Comparison of ENCODE assay signal across 8 mouse cellular contexts in the genomic region with DNA sequence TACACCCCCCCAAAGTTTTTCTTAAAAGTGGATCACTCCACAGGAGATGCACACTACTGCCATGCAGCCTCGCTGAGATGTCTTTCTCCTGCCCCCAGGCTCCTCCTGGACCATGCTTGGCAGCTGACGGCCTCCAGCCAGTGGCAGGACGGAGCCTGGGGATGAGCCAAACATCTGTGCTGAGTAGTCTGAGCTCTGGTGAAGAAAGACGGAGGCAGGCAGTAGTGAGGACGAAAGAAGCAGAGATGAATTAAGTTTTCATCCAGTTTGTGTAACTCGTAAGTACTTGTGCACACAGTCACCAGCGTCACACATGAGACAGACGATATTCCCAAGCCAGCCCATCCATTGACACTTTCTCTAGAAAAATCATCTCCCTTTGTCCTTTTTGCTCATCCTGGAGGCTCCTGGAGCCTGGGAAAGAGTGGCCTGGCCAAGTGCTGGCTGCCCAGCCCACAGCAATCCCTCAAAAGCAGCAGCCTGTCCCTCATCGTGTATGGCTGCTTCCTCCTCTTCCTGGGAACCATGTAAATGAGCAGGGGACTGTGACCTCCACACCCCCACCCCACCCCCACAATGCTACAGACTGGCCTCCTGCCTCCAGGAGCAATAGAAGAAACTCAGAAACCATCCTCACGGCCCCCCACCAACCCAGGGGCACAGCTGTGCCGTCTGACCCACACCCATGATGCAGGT.
A peak's percentile ranks its signal among the peaks of the same experiment; 100 is the strongest.
DNase-seq lines count a peak whose midpoint lies in the region; ATAC-seq and TF ChIP-seq lines count a peak whose summit lies in the region.

No protein-coding gene starts in this region.

- peak overlapping the region; percentile 79 for H3K4me3 ChIP-seq in gastrocnemius, adult 2 months
- peak overlapping the region; percentile 65 for H3K4me3 ChIP-seq in heart, embryonic 12.5 days
- H3K4me3 ChIP-seq in lung, embryonic 16.5 days (ENCODE audit: low read length), result 0 out of 2 replicates have a peak overlapping the region, but pooled peaks have one; percentile 2
- peak overlapping the region; percentile 53 for H3K4me3 ChIP-seq in stomach, postnatal 0 days (ENCODE audit: low read depth, low read length)

- WGBS in heart, embryonic 12.5 days, result 29% methylated on average over 11 of the region's 11 CpGs
- WGBS in lung, embryonic 16.5 days, result 43% methylated on average over 11 of the region's 11 CpGs
- 53% methylated on average over 11 of the region's 11 CpGs for WGBS in stomach, postnatal 0 days

- H3K36me3 ChIP-seq in heart, embryonic 12.5 days, result no peaks in the 10 kb centered on the region
- no peaks in the 10 kb centered on the region for H3K36me3 ChIP-seq in lung, embryonic 16.5 days (ENCODE audit: control insufficient read depth, insufficient read depth, low read length)
- no peaks in the 10 kb centered on the region for H3K36me3 ChIP-seq in stomach, postnatal 0 days (ENCODE audit: control insufficient read depth, insufficient read depth, low read length)

- no peak for ATAC-seq in heart, embryonic 12.5 days (ENCODE audit: insufficient number of reproducible peaks, low FRiP score)
- ATAC-seq in lung, embryonic 16.5 days (ENCODE audit: low read depth), result peak; percentile 29; the same call in 1 of the 2 replicates
- ATAC-seq in stomach, postnatal 0 days (ENCODE audit: low FRiP score, low TSS enrichment), result no peak

- H3K9me3 ChIP-seq in heart, embryonic 12.5 days (replicated peaks), result no peaks in the 10 kb centered on the region
- no peaks in the 10 kb centered on the region for H3K9me3 ChIP-seq in lung, embryonic 16.5 days (ENCODE audit: control insufficient read depth, low read length)
- H3K9me3 ChIP-seq in stomach, postnatal 0 days (ENCODE audit: control insufficient read depth, low read length), result no peaks in the 10 kb centered on the region

- H3K27me3 ChIP-seq in heart, embryonic 12.5 days (replicated peaks), result no peaks in the 10 kb centered on the region
- no peaks in the 10 kb centered on the region for H3K27me3 ChIP-seq in lung, embryonic 16.5 days (ENCODE audit: control insufficient read depth, insufficient read depth, low read depth, low read length)
- H3K27me3 ChIP-seq in stomach, postnatal 0 days (ENCODE audit: control insufficient read depth, insufficient read depth, low read length), result no peaks in the 10 kb centered on the region

- peaks cover 94% of the 10 kb centered on the region for H3K4me1 ChIP-seq in heart, embryonic 12.5 days (replicated peaks)
- H3K4me1 ChIP-seq in lung, embryonic 16.5 days (replicated peaks; ENCODE audit: control insufficient read depth, insufficient read depth, low read length), result peaks cover 39% of the 10 kb centered on the region
- peaks cover 5% of the 10 kb centered on the region; the same call in 1 of the 2 replicates for H3K4me1 ChIP-seq in stomach, postnatal 0 days (replicated peaks; ENCODE audit: control insufficient read depth, insufficient read depth)

- H3K4me2 ChIP-seq in heart, embryonic 12.5 days, result peak overlapping the region; percentile 98
- peak overlapping the region; percentile 92; the same call in 1 of the 2 replicates for H3K4me2 ChIP-seq in lung, embryonic 16.5 days (ENCODE audit: low read depth, low read length)
- peak overlapping the region; percentile 82 for H3K4me2 ChIP-seq in stomach, postnatal 0 days (replicated peaks; ENCODE audit: low read depth)

- H3K27ac ChIP-seq in gastrocnemius, adult 2 months, result peak overlapping the region; percentile 89
- peak overlapping the region; percentile 95 for H3K27ac ChIP-seq in heart, embryonic 12.5 days (ENCODE audit: poor library complexity, severe bottlenecking)
- no peak overlapping the region for H3K27ac ChIP-seq in lung, embryonic 16.5 days (ENCODE audit: low read length)
- H3K27ac ChIP-seq in stomach, postnatal 0 days (replicated peaks), result peak overlapping the region; percentile 80

- H3K9ac ChIP-seq in heart, embryonic 12.5 days, result peak overlapping the region; percentile 91
- no peak overlapping the region for H3K9ac ChIP-seq in lung, embryonic 16.5 days (ENCODE audit: low read length)
- peak overlapping the region; percentile 64 for H3K9ac ChIP-seq in stomach, postnatal 0 days (ENCODE audit: low read length)

- no peak for TF ChIP-seq EP300 in stomach, postnatal 0 days (optimal IDR thresholded peaks at IDR 0.05)

- peak; percentile 72 for DNase-seq in gastrocnemius, adult 2 months
- DNase-seq in gastrocnemius, adult 8-10 months (ENCODE audit: low spot score in 2 of 2), result no peak
- DNase-seq in cerebellum, adult 9-11 months, result peak; percentile 77
- DNase-seq in stomach, postnatal 0 days (ENCODE audit: low spot score), result no peak
- DNase-seq in left cerebral cortex, adult 9 months (ENCODE audit: low spot score in 2 of 2), result no peak
- DNase-seq in right cerebral cortex, postnatal 14 days, result no peak

- no peak for TF ChIP-seq CTCF in gastrocnemius, adult 2 months (IDR thresholded peaks at IDR 0.05)
- no peak for TF ChIP-seq CTCF in stomach, postnatal 0 days (IDR thresholded peaks at IDR 0.05; ENCODE audit: low read depth)

- intact Hi-C loops in gastrocnemius, adult 2 months (cut with DNase I), result loop anchor here (2.0 kb wide), 1 partner anchor 113 kb away; no protein-coding TSS in a partner anchor

Comparison
In these comparisons a context has a peak if more than half of its experiments do, and no peak if none do; other contexts are left out.
1. DNase-seq: peak in gastrocnemius, adult 2 months (single experiment) and cerebellum, adult 9-11 months (single experiment); none in gastrocnemius, adult 8-10 months (0 of 2), stomach, postnatal 0 days (single experiment), left cerebral cortex, adult 9 months (0 of 2) and right cerebral cortex, postnatal 14 days (single experiment).
2. H3K4me3 ChIP-seq: peak in every context shown above with its lines; median percentile 79 in gastrocnemius, adult 2 months; 65 in heart, embryonic 12.5 days; 53 in stomach, postnatal 0 days; 2 in lung, embryonic 16.5 days.
3. Peak in every context shown above with its lines, with median percentiles within 50 percentile points of each other: H3K4me2 ChIP-seq.